Mouse (Mus musculus): ENCODE data around the gene Lipt1. TPM values are rescaled to one million over a fixed set of nuclear protein-coding genes. Genes with fewer than 3 reads are reported as not detected.

Gene Lipt1
- polyA plus RNA-seq, 1 experiment from 2014 or later: 7.5 TPM

- peak overlapping the region; percentile 49 for H3K4me3 ChIP-seq (replicated peaks)
- ATAC-seq (ENCODE audit: low FRiP score): peak; percentile 91
- 6% methylated on average over 33 of the region's 33 CpGs for WGBS
Observed at GRCm38 (mm10) chr1:37872131-37873067, 861 bp downstream of the Lipt1 start.

GRCm38 (mm10) chr1:37873157-37873556 is 1.6 kb downstream of the Lipt1 start:
- Histone ChIP-seq H3K9ac (replicated peaks) (no peak overlapping the region), H3K4me3 (replicated peaks) (no peak overlapping the region), H3K9me3 (replicated peaks) (0 out of 2 replicates have a peak, but pooled peaks cover 4% of the 10 kb centered on the region), H3K36me3 (peaks cover 25% of the 10 kb centered on the region), H3K27ac (replicated peaks) (no peak overlapping the region), H3K4me2 (peak overlapping the region; percentile 70), H3K27me3 (replicated peaks) (peaks cover 6% of the 10 kb centered on the region; the same call in 1 of the 2 replicates), H3K4me1 (peaks cover 17% of the 10 kb centered on the region)
- WGBS: 89% methylated on average over 4 of the region's 4 CpGs
- ATAC-seq (ENCODE audit: low FRiP score): no peak

More at GRCm38 (mm10) chr1:37872131-37873067, 861 bp downstream of the Lipt1 start:
- Histone ChIP-seq H3K9ac (replicated peaks) (peak overlapping the region; percentile 44), H3K27me3 (replicated peaks) (peaks cover 6% of the 10 kb centered on the region; the same call in 1 of the 2 replicates), H3K4me2 (peak overlapping the region; percentile 70), H3K36me3 (peaks cover 17% of the 10 kb centered on the region), H3K4me1 (peaks cover 17% of the 10 kb centered on the region), H3K27ac (replicated peaks) (peak overlapping the region; percentile 81), H3K9me3 (replicated peaks) (0 out of 2 replicates have a peak, but pooled peaks cover 4% of the 10 kb centered on the region)

- no peak overlapping the region for H3K4me3 ChIP-seq (replicated peaks)
- H3K36me3 ChIP-seq: peaks cover 57% of the 10 kb centered on the region
- H3K9me3 ChIP-seq (replicated peaks): 0 out of 2 replicates have a peak, but pooled peaks cover 4% of the 10 kb centered on the region
- H3K27me3 ChIP-seq (replicated peaks): no peaks in the 10 kb centered on the region
- H3K9ac ChIP-seq (replicated peaks): no peak overlapping the region
- no peak overlapping the region for H3K4me2 ChIP-seq
- H3K4me1 ChIP-seq: peaks cover 5% of the 10 kb centered on the region
- WGBS: 96% methylated on average over 13 of the region's 13 CpGs
- H3K27ac ChIP-seq (replicated peaks): no peak overlapping the region
- ATAC-seq (ENCODE audit: low FRiP score): no peak
Observed at GRCm38 (mm10) chr1:37877736-37878460, 6.4 kb downstream of the Lipt1 start.

- no peaks in the 10 kb centered on the region for H3K9me3 ChIP-seq (replicated peaks)
- H3K4me3 ChIP-seq (replicated peaks): no peak overlapping the region
- no peak overlapping the region for H3K9ac ChIP-seq (replicated peaks)
- no peak overlapping the region for H3K27ac ChIP-seq (replicated peaks)
- H3K27me3 ChIP-seq (replicated peaks): no peaks in the 10 kb centered on the region
- ATAC-seq (ENCODE audit: low FRiP score): no peak
- H3K36me3 ChIP-seq: peaks cover 43% of the 10 kb centered on the region
- no peaks in the 10 kb centered on the region for H3K4me1 ChIP-seq
- WGBS: 90% methylated on average over 4 of the region's 4 CpGs
- no peak overlapping the region for H3K4me2 ChIP-seq
Observed at GRCm38 (mm10) chr1:37883411-37883810, 11.9 kb downstream of the Lipt1 start.

GRCm38 (mm10) chr1:37884451-37884850 is 12.9 kb downstream of the Lipt1 start:
- Histone ChIP-seq H3K4me1 (peaks cover 5% of the 10 kb centered on the region), H3K9me3 (replicated peaks) (no peaks in the 10 kb centered on the region), H3K27me3 (replicated peaks) (no peaks in the 10 kb centered on the region), H3K36me3 (peaks cover 34% of the 10 kb centered on the region), H3K4me2 (no peak overlapping the region), H3K27ac (replicated peaks) (no peak overlapping the region), H3K4me3 (replicated peaks) (no peak overlapping the region), H3K9ac (replicated peaks) (no peak overlapping the region)
- no peak for ATAC-seq (ENCODE audit: low FRiP score)
- 88% methylated on average over 4 of the region's 4 CpGs for WGBS

GRCm38 (mm10) chr1:37889206-37889605 is 17.7 kb downstream of the Lipt1 start:
- no peak for ATAC-seq (ENCODE audit: low FRiP score)
- Histone ChIP-seq H3K27ac (replicated peaks) (no peak overlapping the region), H3K4me1 (peaks cover 25% of the 10 kb centered on the region), H3K4me3 (replicated peaks) (peak overlapping the region; percentile 76), H3K36me3 (peaks cover 10% of the 10 kb centered on the region), H3K4me2 (peak overlapping the region; percentile 78), H3K9me3 (replicated peaks) (no peaks in the 10 kb centered on the region), H3K27me3 (replicated peaks) (no peaks in the 10 kb centered on the region), H3K9ac (replicated peaks) (peak overlapping the region; percentile 62; the same call in 1 of the 2 replicates)
- WGBS: 86% methylated on average over 7 of the region's 7 CpGs

- WGBS: under 1% methylated on average over 41 of the region's 41 CpGs
- peak within 1 kb of the TSS; percentile 78 for H3K4me2 ChIP-seq
Observed at GRCm38 (mm10) chr1:37890025-37890652, 18.6 kb downstream of the Lipt1 start, which contains the start of the genes Mitd1 and Mrpl30. Gene Mitd1, minus strand, starts transcription at chr1:37890411. Gene Mrpl30, plus strand, starts transcription at chr1:37890477.

GRCm38 (mm10) chr1:37891400-37891799 is 19.9 kb downstream of the Lipt1 start:
- WGBS: 73% methylated on average over 3 of the region's 3 CpGs
- Histone ChIP-seq H3K36me3 (peaks cover 24% of the 10 kb centered on the region), H3K4me2 (peak overlapping the region; percentile 78), H3K9me3 (replicated peaks) (no peaks in the 10 kb centered on the region), H3K9ac (replicated peaks) (no peak overlapping the region), H3K4me1 (peaks cover 25% of the 10 kb centered on the region), H3K4me3 (replicated peaks) (peak overlapping the region; percentile 76), H3K27me3 (replicated peaks) (no peaks in the 10 kb centered on the region), H3K27ac (replicated peaks) (no peak overlapping the region)
- no peak for ATAC-seq (ENCODE audit: low FRiP score)

More at GRCm38 (mm10) chr1:37890025-37890652, 18.6 kb downstream of the Lipt1 start, which contains the start of the genes Mitd1 and Mrpl30:
- Histone ChIP-seq H3K4me1 (peaks cover 25% of the 10 kb centered on the region), H3K36me3 (peaks cover 13% of the 10 kb centered on the region), H3K9me3 (replicated peaks) (no peaks in the 10 kb centered on the region), H3K4me3 (replicated peaks) (peak within 1 kb of the TSS; percentile 76), H3K27ac (replicated peaks) (peak within 1 kb of the TSS; percentile 81), H3K9ac (replicated peaks) (peak within 1 kb of the TSS; percentile 62), H3K27me3 (replicated peaks) (no peaks in the 10 kb centered on the region)
- ATAC-seq (ENCODE audit: low FRiP score): peak; percentile 92

- no peak overlapping the region for H3K9ac ChIP-seq (replicated peaks)
- no peak overlapping the region for H3K4me3 ChIP-seq (replicated peaks)
- peaks cover 19% of the 10 kb centered on the region for H3K4me1 ChIP-seq
- peaks cover 45% of the 10 kb centered on the region for H3K36me3 ChIP-seq
- H3K27ac ChIP-seq (replicated peaks): no peak overlapping the region
- no peak for ATAC-seq (ENCODE audit: low FRiP score)
- no peaks in the 10 kb centered on the region for H3K27me3 ChIP-seq (replicated peaks)
- no peak overlapping the region for H3K4me2 ChIP-seq
- H3K9me3 ChIP-seq (replicated peaks): no peaks in the 10 kb centered on the region
Observed at GRCm38 (mm10) chr1:37894606-37895005, 23.1 kb downstream of the Lipt1 start.

- no peaks in the 10 kb centered on the region for H3K27me3 ChIP-seq (replicated peaks)
- H3K27ac ChIP-seq (replicated peaks): no peak overlapping the region
- no peak for ATAC-seq (ENCODE audit: low FRiP score)
- H3K9ac ChIP-seq (replicated peaks): no peak overlapping the region
- whole genome bisulfite sequencing: 85% methylated on average over 4 of the region's 4 CpGs
- H3K9me3 ChIP-seq (replicated peaks): no peaks in the 10 kb centered on the region
- H3K36me3 ChIP-seq: peaks cover 40% of the 10 kb centered on the region
- H3K4me3 ChIP-seq (replicated peaks): no peak overlapping the region
- H3K4me1 ChIP-seq: no peaks in the 10 kb centered on the region
- H3K4me2 ChIP-seq: no peak overlapping the region
Observed at GRCm38 (mm10) chr1:37899816-37900215, 28.3 kb downstream of the Lipt1 start.

- Histone ChIP-seq H3K9ac (replicated peaks) (no peak overlapping the region), H3K27me3 (replicated peaks) (no peaks in the 10 kb centered on the region), H3K4me1 (no peaks in the 10 kb centered on the region), H3K4me3 (replicated peaks) (no peak overlapping the region), H3K4me2 (no peak overlapping the region), H3K36me3 (peaks cover 36% of the 10 kb centered on the region), H3K9me3 (replicated peaks) (no peaks in the 10 kb centered on the region), H3K27ac (replicated peaks) (no peak overlapping the region)
- no peak for ATAC-seq (ENCODE audit: low FRiP score)
- 55% methylated on average over 6 of the region's 6 CpGs for WGBS
Observed at GRCm38 (mm10) chr1:37900288-37900687, 28.8 kb downstream of the Lipt1 start.

Measured in neural tube, embryonic 15.5 days (tissue).